Mouse (Mus musculus) lung, postnatal 0 days (tissue): ENCODE results near the gene Frs2. TPM values are rescaled to one million over a fixed set of nuclear protein-coding genes. Genes with fewer than 3 reads are reported as not detected.

Source experiments
- ATAC-seq: fragments of 200-750 bp; cut with Nextera tagmentation; 2 replicates; pipeline ENCODE4 v1.8.0; 2017; ENCODE audit warnings: moderate library complexity
- DNase-seq: peaks from one replicate; pipeline ENCODE4 v3.0.0-alpha.2; 2016; ENCODE audit warnings: low spot score
- H3K27ac ChIP-seq: fragments of 300-500 bp; sonication (generic); 2 replicates; pipeline ENCODE4 v1.5.1; 2014; ENCODE audit warnings: antibody characterized with exemption, mild to moderate bottlenecking, low read length, mixed read lengths
- H3K27me3 ChIP-seq: fragments of 300-500 bp; sonication (generic); replicated peaks from 2 replicates; pipeline ENCODE4 v1.6.1; 2014; ENCODE audit warnings: low read length, mixed read lengths; ENCODE audit not compliant: insufficient read depth
- H3K36me3 ChIP-seq: fragments of 300-500 bp; sonication (generic); 2 replicates; pipeline ENCODE4 v1.6.1; 2014; ENCODE audit warnings: low read length, mixed read lengths; ENCODE audit not compliant: insufficient read depth
- H3K4me1 ChIP-seq: fragments of 300-500 bp; sonication (generic); 2 replicates; pipeline ENCODE4 v1.6.1; 2014; ENCODE audit warnings: antibody characterized with exemption, low read depth, low read length, mixed read lengths; ENCODE audit not compliant: insufficient read depth
- H3K4me2 ChIP-seq: fragments of 300-500 bp; sonication (generic); replicated peaks from 2 replicates; pipeline ENCODE4 v1.6.1; 2014; ENCODE audit warnings: low read depth, mild to moderate bottlenecking, low read length, moderate library complexity, mixed read lengths
- H3K4me3 ChIP-seq: fragments of 300-500 bp; sonication (generic); 2 replicates; pipeline ENCODE4 v1.5.1; 2014; ENCODE audit warnings: low read depth, low read length
- H3K9ac ChIP-seq: fragments of 300-500 bp; sonication (generic); replicated peaks from 2 replicates; pipeline ENCODE4 v1.6.1; 2014; ENCODE audit warnings: low read depth, mild to moderate bottlenecking
- H3K9me3 ChIP-seq: fragments of 300-500 bp; sonication (generic); 2 replicates; pipeline ENCODE4 v1.6.1; 2016; ENCODE audit warnings: low read length, mixed read lengths
- CTCF ChIP-seq: IDR thresholded peaks from 2 replicates; pipeline ENCODE4 v1.5.1; 2016; ENCODE audit warnings: antibody characterized with exemption, mild to moderate bottlenecking
- EP300 ChIP-seq: IDR thresholded peaks from 2 replicates; pipeline ENCODE4 v1.6.1; 2016; ENCODE audit warnings: antibody characterized with exemption, mild to moderate bottlenecking, control low read depth
- WGBS: fragments of 180-500 bp; shearing (Covaris S2); extraction: QIAGEN DNeasy Blood & Tissue Kit; methylation state at CpG from one replicate; pipeline ENCODE4 v1.1.7; 2014; 5-methylcytosine and 5-hydroxymethylcytosine counted together
- polyA plus RNA-seq: library from polyadenylated mRNA; unstranded; fragments of >200 nt; fragmentation: Nextera tagmentation; extraction: Ambion mirVana; gene quantifications from 2 replicates; pipeline ENCODE4 v1.2.1, GENCODE M21; 2015

Gene Frs2
- polyA plus RNA-seq, 1 experiment from 2014 or later = 18.8 TPM

DNA sequence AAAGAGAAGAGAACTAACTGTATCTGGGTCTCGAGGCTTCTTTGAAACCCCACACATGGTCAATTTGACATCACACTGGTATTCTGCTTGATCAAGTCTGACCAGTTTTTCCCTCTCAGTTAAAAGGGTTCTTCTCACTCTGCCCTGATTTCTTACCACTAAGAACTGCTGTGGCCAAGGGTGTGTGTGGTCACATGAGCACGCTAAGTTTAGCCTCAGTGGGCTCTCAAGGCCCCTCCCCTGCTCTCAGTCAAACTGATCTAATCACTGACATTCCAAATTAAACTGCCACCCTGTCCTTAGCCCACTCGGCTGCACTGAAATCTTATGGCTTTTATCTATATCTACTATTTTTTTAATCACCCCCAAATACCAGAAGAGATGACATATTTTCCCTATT lies 32.8 kb upstream of the Frs2 start:
- DNase-seq = peak; percentile 28
- ATAC-seq = peak; percentile 49
- Histone ChIP-seq H3K4me3 (no peak overlapping the region), H3K36me3 (no peaks in the 10 kb centered on the region), H3K27me3 (no peaks in the 10 kb centered on the region), H3K27ac (no peak overlapping the region), H3K9me3 (no peaks in the 10 kb centered on the region), H3K9ac (no peak overlapping the region), H3K4me2 (no peak overlapping the region), H3K4me1 (no peaks in the 10 kb centered on the region)
- TF ChIP-seq EP300 = no peak
- TF ChIP-seq CTCF = no peak
- WGBS = 23% methylated on average over 3 of the region's 3 CpGs

- H3K4me3 ChIP-seq = no peak overlapping the region
- H3K27me3 ChIP-seq = no peaks in the 10 kb centered on the region
- TF ChIP-seq CTCF = no peak
- TF ChIP-seq EP300 = no peak
- no peak overlapping the region for H3K9ac ChIP-seq
- H3K36me3 ChIP-seq = no peaks in the 10 kb centered on the region
- DNase-seq (no peak), ATAC-seq (no peak)
- 67% methylated on average over 12 of the region's 12 CpGs for WGBS
- no peaks in the 10 kb centered on the region; the same call in 1 of the 2 replicates for H3K4me1 ChIP-seq
- no peak overlapping the region for H3K27ac ChIP-seq
- no peak overlapping the region for H3K4me2 ChIP-seq
- H3K9me3 ChIP-seq = no peaks in the 10 kb centered on the region
These were observed 26.3 kb upstream of the Frs2 start for GRCm38 (mm10) chr10:117174645-117175044.

GRCm38 (mm10) chr10:117173566-117174438 lies 25.5 kb upstream of the Frs2 start:
- TF ChIP-seq EP300 = no peak
- WGBS = 36% methylated on average over 12 of the region's 13 CpGs
- Histone ChIP-seq H3K4me2 (peak overlapping the region; percentile 14; the same call in 1 of the 2 replicates), H3K36me3 (no peaks in the 10 kb centered on the region), H3K4me1 (no peaks in the 10 kb centered on the region; the same call in 1 of the 2 replicates), H3K4me3 (no peak overlapping the region), H3K27ac (no peak overlapping the region), H3K9me3 (no peaks in the 10 kb centered on the region), H3K9ac (no peak overlapping the region), H3K27me3 (no peaks in the 10 kb centered on the region)
- DNase-seq (peak; percentile 52), ATAC-seq (no peak)

GRCm38 (mm10) chr10:117173111-117173510 lies 24.8 kb upstream of the Frs2 start:
- TF ChIP-seq CTCF = no peak
- no peak for TF ChIP-seq EP300
- Histone ChIP-seq H3K36me3 (no peaks in the 10 kb centered on the region), H3K27me3 (no peaks in the 10 kb centered on the region), H3K9ac (no peak overlapping the region), H3K27ac (no peak overlapping the region), H3K4me1 (no peaks in the 10 kb centered on the region; the same call in 1 of the 2 replicates), H3K9me3 (no peaks in the 10 kb centered on the region), H3K4me3 (no peak overlapping the region), H3K4me2 (no peak overlapping the region)
- DNase-seq (no peak), ATAC-seq (no peak)
- WGBS = 71% methylated on average over 1 of the region's 1 CpGs

DNA sequence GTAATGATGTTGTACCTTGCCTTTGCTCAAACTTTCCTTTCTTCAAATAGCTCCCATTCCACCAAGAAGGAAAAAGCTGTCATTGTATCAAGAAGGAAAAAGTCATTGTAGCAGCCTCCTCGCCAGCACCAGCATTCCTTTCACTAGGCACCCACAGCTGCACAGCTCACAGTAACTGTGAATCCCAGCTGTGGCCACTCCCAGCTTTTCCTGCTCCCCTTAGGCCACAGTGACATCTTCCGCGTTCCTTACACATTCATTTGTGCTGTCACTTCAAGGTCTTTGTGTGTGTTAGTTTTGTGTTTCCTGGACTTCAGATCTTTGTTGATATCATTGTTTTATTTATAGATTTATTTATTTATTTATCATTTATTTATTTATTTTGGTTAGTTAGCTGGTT lies 23.7 kb upstream of the Frs2 start:
- peak; percentile 70 for ATAC-seq
- H3K4me2 ChIP-seq = no peak overlapping the region
- H3K27ac ChIP-seq = no peak overlapping the region
- TF ChIP-seq EP300 (no peak), CTCF (no peak; the same call in 1 of the 2 replicates)
- H3K36me3 ChIP-seq = no peaks in the 10 kb centered on the region
- H3K4me3 ChIP-seq = no peak overlapping the region
- DNase-seq = peak; percentile 66
- H3K9ac ChIP-seq = no peak overlapping the region
- no peaks in the 10 kb centered on the region for H3K9me3 ChIP-seq
- H3K27me3 ChIP-seq = no peaks in the 10 kb centered on the region
- WGBS = 19% methylated on average over 3 of the region's 3 CpGs
- H3K4me1 ChIP-seq = no peaks in the 10 kb centered on the region; the same call in 1 of the 2 replicates

- Histone ChIP-seq H3K27me3 (no peaks in the 10 kb centered on the region), H3K9ac (no peak overlapping the region), H3K4me1 (no peaks in the 10 kb centered on the region; the same call in 1 of the 2 replicates), H3K4me3 (no peak overlapping the region), H3K9me3 (no peaks in the 10 kb centered on the region), H3K4me2 (no peak overlapping the region), H3K36me3 (no peaks in the 10 kb centered on the region), H3K27ac (no peak overlapping the region)
- ATAC-seq (no peak), DNase-seq (no peak)
- TF ChIP-seq CTCF (no peak), EP300 (no peak)
- WGBS = 84% methylated on average over 11 of the region's 11 CpGs
These were observed 18.6 kb upstream of the Frs2 start for GRCm38 (mm10) chr10:117166785-117167425.
